In genomic region chr9:101446316-101446715, GRCm38 (mm10) we compare ENCODE assay signal across 15 mouse cellular contexts.
DNase-seq lines count a peak whose midpoint lies in the region; ATAC-seq and TF ChIP-seq lines count a peak whose summit lies in the region.
"Had no signal": no experiment of that assay in that cellular context is flagged by ENCODE, and none has a peak within 500 bp of the region (broad histone marks: within the 10 kb centered on the region; RNA-seq: fewer than 3 reads in every experiment).

No protein-coding gene starts in this region.

- 0 out of 2 replicates have a peak, but pooled peaks cover 4% of the 10 kb centered on the region for H3K4me1 ChIP-seq in heart, embryonic 11.5 days (ENCODE audit: control insufficient read depth, insufficient read depth, low read length)
- no peaks in the 10 kb centered on the region for H3K4me1 ChIP-seq in forebrain, postnatal 0 days (ENCODE audit: insufficient read depth)
- 0 out of 2 replicates have a peak, but pooled peaks cover 3% of the 10 kb centered on the region for H3K4me1 ChIP-seq in stomach, embryonic 16.5 days (ENCODE audit: control insufficient read depth, insufficient read depth, low read length)
- H3K4me1 ChIP-seq: embryonic facial prominence, embryonic 12.5 days; intestine, embryonic 15.5 days had no signal

- no peak overlapping the region for H3K9ac ChIP-seq in heart, embryonic 11.5 days (ENCODE audit: low read depth, low read length)
- H3K9ac ChIP-seq in forebrain, postnatal 0 days, result no peak overlapping the region
- H3K9ac ChIP-seq in stomach, embryonic 16.5 days (ENCODE audit: low read length), result no peak overlapping the region
- H3K9ac ChIP-seq: embryonic facial prominence, embryonic 12.5 days; hindbrain, embryonic 14.5 days; intestine, embryonic 15.5 days; liver, postnatal 0 days had no signal

- H3K4me3 ChIP-seq in heart, embryonic 11.5 days (ENCODE audit: low read depth, low read length), result no peak overlapping the region
- H3K4me3 ChIP-seq in forebrain, postnatal 0 days (ENCODE audit: low read depth, low read length), result no peak overlapping the region
- H3K4me3 ChIP-seq in stomach, embryonic 16.5 days (replicated peaks; ENCODE audit: low read length), result no peak overlapping the region
- H3K4me3 ChIP-seq: embryonic facial prominence, embryonic 12.5 days; heart, adult 2 months; intestine, embryonic 15.5 days had no signal

- no peak overlapping the region for H3K4me2 ChIP-seq in heart, embryonic 11.5 days
- H3K4me2 ChIP-seq in forebrain, postnatal 0 days (ENCODE audit: low read depth), result no peak overlapping the region
- H3K4me2 ChIP-seq in stomach, embryonic 16.5 days (ENCODE audit: low read depth, low read length), result no peak overlapping the region
- H3K4me2 ChIP-seq: embryonic facial prominence, embryonic 12.5 days; hindbrain, embryonic 14.5 days; intestine, embryonic 15.5 days had no signal

- ATAC-seq in heart, embryonic 11.5 days (replicated peaks; ENCODE audit: insufficient number of reproducible peaks, low FRiP score, low TSS enrichment), result no peak
- peak; percentile 36 for ATAC-seq in forebrain, postnatal 0 days
- peak; percentile 67 for ATAC-seq in stomach, embryonic 16.5 days (ENCODE audit: insufficient read depth, low FRiP score)
- ATAC-seq: liver, postnatal 0 days had no signal

- no peaks in the 10 kb centered on the region for H3K36me3 ChIP-seq in heart, embryonic 11.5 days (ENCODE audit: control insufficient read depth, insufficient read depth, low read length)
- no peaks in the 10 kb centered on the region for H3K36me3 ChIP-seq in forebrain, postnatal 0 days (ENCODE audit: insufficient read depth)
- H3K36me3 ChIP-seq in stomach, embryonic 16.5 days (ENCODE audit: control insufficient read depth, insufficient read depth, low read length), result no peaks in the 10 kb centered on the region
- H3K36me3 ChIP-seq: embryonic facial prominence, embryonic 12.5 days; intestine, embryonic 15.5 days had no signal

- intact Hi-C loops in left cerebral cortex, postnatal 14 days (cut with DNase I), result no loop called here
- intact Hi-C loops in left cerebral cortex, postnatal 4 days (cut with DNase I), result no loop called here

- H3K9me3 ChIP-seq in heart, embryonic 11.5 days (replicated peaks; ENCODE audit: control insufficient read depth, low read length), result no peaks in the 10 kb centered on the region
- no peaks in the 10 kb centered on the region for H3K9me3 ChIP-seq in forebrain, postnatal 0 days (ENCODE audit: low read length)
- no peaks in the 10 kb centered on the region for H3K9me3 ChIP-seq in stomach, embryonic 16.5 days (replicated peaks; ENCODE audit: control insufficient read depth, low read length)
- H3K9me3 ChIP-seq: embryonic facial prominence, embryonic 12.5 days; intestine, embryonic 15.5 days had no signal

- no peak for TF ChIP-seq CTCF in forebrain, postnatal 0 days (IDR thresholded peaks at IDR 0.05; ENCODE audit: low read depth)

- peak; percentile 30 to 41 for DNase-seq in heart, adult 18-20 months
- peak; percentile 11 to 34 for DNase-seq in left cerebral cortex, postnatal 14 days (ENCODE audit: low spot score in 2 of 2)
- DNase-seq in left cerebral cortex, postnatal 4 days, result no peak
- DNase-seq in forebrain, postnatal 0 days, result peak; percentile 42
- no peak for DNase-seq in yolk sac, embryonic 10.5 days (ENCODE audit: low spot score)
- DNase-seq in cerebellum, adult 9-11 months, result no peak
- DNase-seq: liver; liver, postnatal 0 days; thymus, postnatal 25 days had no signal

- no peaks in the 10 kb centered on the region for H3K27me3 ChIP-seq in heart, embryonic 11.5 days (ENCODE audit: control insufficient read depth, insufficient read depth, low read length)
- H3K27me3 ChIP-seq in forebrain, postnatal 0 days (ENCODE audit: insufficient read depth, low read length), result no peaks in the 10 kb centered on the region
- H3K27me3 ChIP-seq in stomach, embryonic 16.5 days (ENCODE audit: control insufficient read depth, insufficient read depth, low read length), result no peaks in the 10 kb centered on the region
- H3K27me3 ChIP-seq: embryonic facial prominence, embryonic 12.5 days; intestine, embryonic 15.5 days had no signal

- no peak overlapping the region for H3K27ac ChIP-seq in heart, embryonic 11.5 days (ENCODE audit: low read depth, low read length)
- H3K27ac ChIP-seq in forebrain, postnatal 0 days (ENCODE audit: low read depth, low read length), result 0 out of 2 replicates have a peak overlapping the region, but pooled peaks have one; percentile 50
- H3K27ac ChIP-seq in stomach, embryonic 16.5 days (ENCODE audit: low read length), result no peak overlapping the region
- H3K27ac ChIP-seq: embryonic facial prominence, embryonic 12.5 days; hindbrain, embryonic 14.5 days; intestine, embryonic 15.5 days had no signal

- 71% methylated on average over 2 of the region's 2 CpGs for WGBS in heart, embryonic 11.5 days (ENCODE audit: insufficient replicate concordance)
- 56% methylated on average over 2 of the region's 2 CpGs for WGBS in forebrain, postnatal 0 days
- 50% methylated on average over 2 of the region's 2 CpGs for WGBS in stomach, embryonic 16.5 days

Comparison
In these comparisons a context has a peak if more than half of its experiments do, and no peak if none do; other contexts are left out.
1. DNase-seq: peak in heart, adult 18-20 months (2 of 2), left cerebral cortex, postnatal 14 days (2 of 2) and forebrain, postnatal 0 days (single experiment); none in left cerebral cortex, postnatal 4 days (single experiment), yolk sac, embryonic 10.5 days (single experiment) and cerebellum, adult 9-11 months (single experiment).